Mouse (Mus musculus): Measurements from ENCODE around the gene Tenm4. TPM values are rescaled to one million over a fixed set of nuclear protein-coding genes. Genes with fewer than 3 reads are reported as not detected.

Gene Tenm4
- polyA plus RNA-seq, 1 experiment from 2014 or later, result 11.4 TPM

GRCm38 (mm10) chr7:96670095-96670494 is 499.0 kb downstream of the Tenm4 start:
- Histone ChIP-seq H3K9me3 (replicated peaks; ENCODE audit: control insufficient read depth, low read length) (no peaks in the 10 kb centered on the region), H3K9ac (ENCODE audit: low read depth, low read length) (no peak overlapping the region), H3K27ac (ENCODE audit: low read depth, low read length) (no peak overlapping the region), H3K4me3 (ENCODE audit: low read depth, low read length) (no peak overlapping the region), H3K4me2 (no peak overlapping the region), H3K4me1 (ENCODE audit: control insufficient read depth, insufficient read depth, low read length) (peaks cover 10% of the 10 kb centered on the region), H3K27me3 (ENCODE audit: control insufficient read depth, insufficient read depth, low read length) (peaks cover 52% of the 10 kb centered on the region), H3K36me3 (ENCODE audit: control insufficient read depth, insufficient read depth, low read length) (no peaks in the 10 kb centered on the region)
- no peak for ATAC-seq (replicated peaks; ENCODE audit: insufficient number of reproducible peaks, low FRiP score, low TSS enrichment)
- 88% methylated on average over 3 of the region's 3 CpGs for WGBS (ENCODE audit: insufficient replicate concordance)

- H3K27me3 ChIP-seq (ENCODE audit: control insufficient read depth, insufficient read depth, low read length), result peaks cover 54% of the 10 kb centered on the region
- no peak overlapping the region for H3K27ac ChIP-seq (ENCODE audit: low read depth, low read length)
- no peak for ATAC-seq (replicated peaks; ENCODE audit: insufficient number of reproducible peaks, low FRiP score, low TSS enrichment)
- 50% methylated on average over 6 of the region's 6 CpGs for WGBS (ENCODE audit: insufficient replicate concordance)
- H3K9me3 ChIP-seq (replicated peaks; ENCODE audit: control insufficient read depth, low read length), result no peaks in the 10 kb centered on the region
- no peak overlapping the region for H3K9ac ChIP-seq (ENCODE audit: low read depth, low read length)
- peaks cover 19% of the 10 kb centered on the region for H3K4me1 ChIP-seq (ENCODE audit: control insufficient read depth, insufficient read depth, low read length)
- H3K36me3 ChIP-seq (ENCODE audit: control insufficient read depth, insufficient read depth, low read length), result no peaks in the 10 kb centered on the region
- no peak overlapping the region for H3K4me3 ChIP-seq (ENCODE audit: low read depth, low read length)
- no peak overlapping the region for H3K4me2 ChIP-seq
Measured at GRCm38 (mm10) chr7:96672322-96672914, 501.4 kb downstream of the Tenm4 start.

- no peak overlapping the region for H3K27ac ChIP-seq (ENCODE audit: low read depth, low read length)
- no peak overlapping the region for H3K4me3 ChIP-seq (ENCODE audit: low read depth, low read length)
- H3K27me3 ChIP-seq (ENCODE audit: control insufficient read depth, insufficient read depth, low read length), result peaks cover 40% of the 10 kb centered on the region
Measured at GRCm38 (mm10) chr7:96677082-96677481, 506.0 kb downstream of the Tenm4 start.

GRCm38 (mm10) chr7:96678236-96678635 is 507.2 kb downstream of the Tenm4 start:
- H3K4me1 ChIP-seq (ENCODE audit: control insufficient read depth, insufficient read depth, low read length), result peaks cover 15% of the 10 kb centered on the region; the same call in 1 of the 2 replicates
- no peak overlapping the region for H3K9ac ChIP-seq (ENCODE audit: low read depth, low read length)
- H3K27ac ChIP-seq (ENCODE audit: low read depth, low read length), result no peak overlapping the region
- no peak for ATAC-seq (replicated peaks; ENCODE audit: insufficient number of reproducible peaks, low FRiP score, low TSS enrichment)
- H3K9me3 ChIP-seq (replicated peaks; ENCODE audit: control insufficient read depth, low read length), result no peaks in the 10 kb centered on the region
- H3K4me3 ChIP-seq (ENCODE audit: low read depth, low read length), result no peak overlapping the region
- H3K36me3 ChIP-seq (ENCODE audit: control insufficient read depth, insufficient read depth, low read length), result no peaks in the 10 kb centered on the region
- H3K27me3 ChIP-seq (ENCODE audit: control insufficient read depth, insufficient read depth, low read length), result peaks cover 47% of the 10 kb centered on the region
- 71% methylated on average over 4 of the region's 4 CpGs for WGBS (ENCODE audit: insufficient replicate concordance)
- H3K4me2 ChIP-seq, result no peak overlapping the region

More at GRCm38 (mm10) chr7:96677082-96677481, 506.0 kb downstream of the Tenm4 start:
- ATAC-seq (replicated peaks; ENCODE audit: insufficient number of reproducible peaks, low FRiP score, low TSS enrichment), result peak; percentile 55; the same call in 1 of the 2 replicates
- no peak overlapping the region for H3K4me2 ChIP-seq
- 13% methylated on average over 2 of the region's 2 CpGs for WGBS (ENCODE audit: insufficient replicate concordance)
- no peaks in the 10 kb centered on the region for H3K36me3 ChIP-seq (ENCODE audit: control insufficient read depth, insufficient read depth, low read length)
- H3K9ac ChIP-seq (ENCODE audit: low read depth, low read length), result no peak overlapping the region
- peaks cover 18% of the 10 kb centered on the region for H3K4me1 ChIP-seq (ENCODE audit: control insufficient read depth, insufficient read depth, low read length)
- H3K9me3 ChIP-seq (replicated peaks; ENCODE audit: control insufficient read depth, low read length), result no peaks in the 10 kb centered on the region

GRCm38 (mm10) chr7:96679746-96680145 is 508.7 kb downstream of the Tenm4 start:
- Histone ChIP-seq H3K27ac (ENCODE audit: low read depth, low read length) (no peak overlapping the region), H3K36me3 (ENCODE audit: control insufficient read depth, insufficient read depth, low read length) (no peaks in the 10 kb centered on the region), H3K4me2 (no peak overlapping the region), H3K9ac (ENCODE audit: low read depth, low read length) (no peak overlapping the region), H3K4me1 (ENCODE audit: control insufficient read depth, insufficient read depth, low read length) (peaks cover 15% of the 10 kb centered on the region; the same call in 1 of the 2 replicates), H3K4me3 (ENCODE audit: low read depth, low read length) (no peak overlapping the region), H3K27me3 (ENCODE audit: control insufficient read depth, insufficient read depth, low read length) (peaks cover 45% of the 10 kb centered on the region), H3K9me3 (replicated peaks; ENCODE audit: control insufficient read depth, low read length) (no peaks in the 10 kb centered on the region)
- no peak for ATAC-seq (replicated peaks; ENCODE audit: insufficient number of reproducible peaks, low FRiP score, low TSS enrichment)
- 60% methylated on average over 1 of the region's 1 CpGs for WGBS (ENCODE audit: insufficient replicate concordance)

- no peak for ATAC-seq (replicated peaks; ENCODE audit: insufficient number of reproducible peaks, low FRiP score, low TSS enrichment)
- no peaks in the 10 kb centered on the region for H3K36me3 ChIP-seq (ENCODE audit: control insufficient read depth, insufficient read depth, low read length)
- H3K4me1 ChIP-seq (ENCODE audit: control insufficient read depth, insufficient read depth, low read length), result peaks cover 15% of the 10 kb centered on the region; the same call in 1 of the 2 replicates
- WGBS (ENCODE audit: insufficient replicate concordance), result 82% methylated on average over 5 of the region's 5 CpGs
- no peak overlapping the region for H3K4me2 ChIP-seq
- no peak overlapping the region for H3K4me3 ChIP-seq (ENCODE audit: low read depth, low read length)
- no peak overlapping the region for H3K9ac ChIP-seq (ENCODE audit: low read depth, low read length)
- no peak overlapping the region for H3K27ac ChIP-seq (ENCODE audit: low read depth, low read length)
- peaks cover 42% of the 10 kb centered on the region for H3K27me3 ChIP-seq (ENCODE audit: control insufficient read depth, insufficient read depth, low read length)
- H3K9me3 ChIP-seq (replicated peaks; ENCODE audit: control insufficient read depth, low read length), result no peaks in the 10 kb centered on the region
Measured at GRCm38 (mm10) chr7:96680405-96680804, 509.4 kb downstream of the Tenm4 start.

- no peak overlapping the region for H3K9ac ChIP-seq (ENCODE audit: low read depth, low read length)
- no peak overlapping the region for H3K4me2 ChIP-seq
- no peak overlapping the region for H3K4me3 ChIP-seq (ENCODE audit: low read depth, low read length)
- no peak for ATAC-seq (replicated peaks; ENCODE audit: insufficient number of reproducible peaks, low FRiP score, low TSS enrichment)
- H3K27me3 ChIP-seq (ENCODE audit: control insufficient read depth, insufficient read depth, low read length), result peaks cover 44% of the 10 kb centered on the region
- no peak overlapping the region for H3K27ac ChIP-seq (ENCODE audit: low read depth, low read length)
- no peaks in the 10 kb centered on the region for H3K9me3 ChIP-seq (replicated peaks; ENCODE audit: control insufficient read depth, low read length)
- peaks cover 10% of the 10 kb centered on the region; the same call in 1 of the 2 replicates for H3K4me1 ChIP-seq (ENCODE audit: control insufficient read depth, insufficient read depth, low read length)
- H3K36me3 ChIP-seq (ENCODE audit: control insufficient read depth, insufficient read depth, low read length), result no peaks in the 10 kb centered on the region
- 88% methylated on average over 4 of the region's 4 CpGs for WGBS (ENCODE audit: insufficient replicate concordance)
Measured at GRCm38 (mm10) chr7:96681808-96682207, 510.8 kb downstream of the Tenm4 start.

- Histone ChIP-seq H3K4me3 (ENCODE audit: low read depth, low read length) (no peak overlapping the region), H3K4me1 (ENCODE audit: control insufficient read depth, insufficient read depth, low read length) (no peaks in the 10 kb centered on the region), H3K36me3 (ENCODE audit: control insufficient read depth, insufficient read depth, low read length) (no peaks in the 10 kb centered on the region), H3K27ac (ENCODE audit: low read depth, low read length) (no peak overlapping the region), H3K27me3 (ENCODE audit: control insufficient read depth, insufficient read depth, low read length) (peaks cover 28% of the 10 kb centered on the region; the same call in 1 of the 2 replicates), H3K9me3 (replicated peaks; ENCODE audit: control insufficient read depth, low read length) (no peaks in the 10 kb centered on the region), H3K9ac (ENCODE audit: low read depth, low read length) (no peak overlapping the region), H3K4me2 (no peak overlapping the region)
- no peak for ATAC-seq (replicated peaks; ENCODE audit: insufficient number of reproducible peaks, low FRiP score, low TSS enrichment)
- 75% methylated on average over 3 of the region's 3 CpGs for WGBS (ENCODE audit: insufficient replicate concordance)
Measured at GRCm38 (mm10) chr7:96688141-96688540, 517.1 kb downstream of the Tenm4 start.

Measured in heart, embryonic 11.5 days (tissue).